Mouse (Mus musculus): Measurements from ENCODE around the gene Prkg1.

DNA sequence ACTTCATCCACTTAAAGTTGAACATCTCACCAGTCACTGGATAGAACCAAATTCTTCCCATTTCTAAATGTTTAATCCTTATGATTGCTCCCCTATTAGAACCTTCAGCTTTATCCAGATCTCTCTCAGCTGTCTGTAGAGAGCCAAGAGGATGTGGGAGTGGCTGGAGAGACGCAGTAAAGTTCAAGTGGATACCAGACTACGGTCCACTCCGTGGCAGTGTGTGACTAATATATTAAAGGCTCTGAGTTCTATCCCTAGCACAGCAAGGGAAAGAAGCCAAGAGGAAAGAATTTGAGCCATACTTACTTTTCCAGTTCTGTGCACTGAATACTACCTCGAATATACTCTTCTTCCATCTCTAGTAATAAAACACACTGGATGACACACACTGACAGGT, 919.9 kb downstream of the Prkg1 start:
- TF ChIP-seq POLR2A (IDR thresholded peaks at IDR 0.05; ENCODE audit: borderline replicate concordance, low read depth, low read length) (no peak), CTCF (IDR thresholded peaks at IDR 0.05; ENCODE audit: low read depth, low read length) (no peak)
